Mouse (Mus musculus): ENCODE results near the gene Palb2.

DNA sequence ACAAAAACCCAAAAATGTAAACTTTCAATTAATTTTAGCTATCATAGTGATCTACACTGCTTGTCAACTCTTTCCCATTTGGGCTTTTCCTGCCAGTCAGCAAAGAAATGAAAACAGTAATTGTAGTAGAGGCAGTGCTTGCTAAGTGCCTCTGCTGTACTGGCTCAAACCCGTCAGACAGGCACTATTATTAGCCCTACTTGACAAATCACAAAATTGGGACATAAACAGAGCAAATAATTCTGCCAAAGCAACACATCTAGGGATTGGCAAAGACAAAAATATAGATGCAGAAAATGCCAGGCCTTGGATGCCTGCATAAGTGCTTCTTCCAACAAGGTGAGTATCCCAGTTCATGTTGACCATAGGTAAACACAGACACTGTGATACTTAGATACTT is 67.1 kb downstream of the Palb2 start:
- TF ChIP-seq CTCF (IDR thresholded peaks at IDR 0.05; ENCODE audit: insufficient read depth, low read depth, low read length): no peak
- no peak for TF ChIP-seq POLR2A (IDR thresholded peaks at IDR 0.05; ENCODE audit: insufficient read depth, low read depth, low read length)
